Mouse (Mus musculus) intestine, embryonic 16.5 days (tissue): ENCODE measurements at regions not wholly inside any gene's neighbourhood (a gene's known extent, or its start where the extent isn't known, plus 50 kb on each side); places are given as distances from the start of the nearest gene placed in this dataset.
A peak's percentile ranks its signal among the peaks of the same experiment; 100 is the strongest.

ENCODE experiments used
- ATAC-seq: fragments of 200-750 bp; cut with Nextera tagmentation; 2 replicates; pipeline ENCODE4 v1.8.0; 2017; ENCODE audit warnings: moderate TSS enrichment, moderate library complexity
- H3K27ac ChIP-seq: fragments of 300-500 bp; sonication (generic); 2 replicates; pipeline ENCODE4 v1.5.1; 2014; ENCODE audit warnings: mild to moderate bottlenecking, low read length
- H3K27me3 ChIP-seq: fragments of 300-500 bp; sonication (generic); replicated peaks from 2 replicates; pipeline ENCODE4 v1.6.1; 2014; ENCODE audit warnings: low read length, control low read depth, mixed read lengths; ENCODE audit not compliant: control insufficient read depth, insufficient read depth
- H3K36me3 ChIP-seq: fragments of 300-500 bp; sonication (generic); 2 replicates; pipeline ENCODE4 v1.6.1; 2014; ENCODE audit warnings: low read length, control low read depth; ENCODE audit not compliant: control insufficient read depth, insufficient read depth
- H3K4me1 ChIP-seq: fragments of 300-500 bp; sonication (generic); 2 replicates; pipeline ENCODE4 v1.6.1; 2014; ENCODE audit warnings: low read length, control low read depth, mixed read lengths; ENCODE audit not compliant: control insufficient read depth, insufficient read depth
- H3K4me2 ChIP-seq: fragments of 300-500 bp; sonication (generic); 2 replicates; pipeline ENCODE4 v1.6.1; 2014; ENCODE audit warnings: low read depth, low read length, control low read depth
- H3K4me3 ChIP-seq: fragments of 300-500 bp; sonication (generic); 2 replicates; pipeline ENCODE4 v1.5.1; 2014; ENCODE audit warnings: mild to moderate bottlenecking, low read length
- H3K9ac ChIP-seq: fragments of 300-500 bp; sonication (generic); 2 replicates; pipeline ENCODE4 v1.6.1; 2014; ENCODE audit warnings: low read depth, low read length
- H3K9me3 ChIP-seq: fragments of 300-500 bp; sonication (generic); 2 replicates; pipeline ENCODE4 v1.6.1; 2016; ENCODE audit warnings: low read length, control low read depth; ENCODE audit not compliant: control insufficient read depth
- WGBS: fragments of 180-500 bp; shearing (Covaris S2); extraction: QIAGEN DNeasy Blood & Tissue Kit; methylation state at CpG from one replicate; pipeline ENCODE4 v1.1.7; 2014; 5-methylcytosine and 5-hydroxymethylcytosine counted together

- H3K27ac ChIP-seq: no peak overlapping the region
- peak overlapping the region; percentile 30 for H3K4me3 ChIP-seq
- 36% methylated on average over 11 of the region's 11 CpGs for WGBS
- H3K27me3 ChIP-seq: no peaks in the 10 kb centered on the region
- H3K4me1 ChIP-seq: no peaks in the 10 kb centered on the region
- H3K9me3 ChIP-seq: no peaks in the 10 kb centered on the region
- H3K4me2 ChIP-seq: peak overlapping the region; percentile 53
- peak overlapping the region; percentile 43; the same call in 1 of the 2 replicates for H3K9ac ChIP-seq
- H3K36me3 ChIP-seq: no peaks in the 10 kb centered on the region
- ATAC-seq: no peak
Measured at GRCm38 (mm10) chr3:66410706-66411277, 114.2 kb upstream of the Veph1 start.

GRCm38 (mm10) chr3:66408791-66409190, 112.2 kb upstream of the Veph1 start:
- 82% methylated on average over 7 of the region's 7 CpGs for WGBS

GRCm38 (mm10) chr3:66405645-66406044, 109.0 kb upstream of the Veph1 start:
- H3K4me2 ChIP-seq: no peak overlapping the region
- 72% methylated on average over 4 of the region's 4 CpGs for WGBS
- H3K4me1 ChIP-seq: no peaks in the 10 kb centered on the region
- no peaks in the 10 kb centered on the region for H3K9me3 ChIP-seq
- no peaks in the 10 kb centered on the region for H3K27me3 ChIP-seq
- H3K27ac ChIP-seq: no peak overlapping the region
- no peak for ATAC-seq
- H3K9ac ChIP-seq: no peak overlapping the region
- no peaks in the 10 kb centered on the region for H3K36me3 ChIP-seq
- no peak overlapping the region for H3K4me3 ChIP-seq

More at GRCm38 (mm10) chr3:66408791-66409190, 112.2 kb upstream of the Veph1 start:
- H3K27ac ChIP-seq: no peak overlapping the region
- H3K4me2 ChIP-seq: no peak overlapping the region
- no peak overlapping the region for H3K9ac ChIP-seq
- no peaks in the 10 kb centered on the region for H3K9me3 ChIP-seq
- no peaks in the 10 kb centered on the region for H3K36me3 ChIP-seq
- H3K4me3 ChIP-seq: no peak overlapping the region
- no peaks in the 10 kb centered on the region for H3K4me1 ChIP-seq
- no peaks in the 10 kb centered on the region for H3K27me3 ChIP-seq
- no peak for ATAC-seq

- H3K27ac ChIP-seq: no peak overlapping the region
- WGBS: 97% methylated on average over 2 of the region's 2 CpGs
- H3K4me1 ChIP-seq: no peaks in the 10 kb centered on the region
- no peak overlapping the region for H3K4me3 ChIP-seq
- H3K9ac ChIP-seq: no peak overlapping the region
- no peaks in the 10 kb centered on the region for H3K27me3 ChIP-seq
- H3K9me3 ChIP-seq: no peaks in the 10 kb centered on the region
- ATAC-seq: no peak
- no peak overlapping the region for H3K4me2 ChIP-seq
- H3K36me3 ChIP-seq: no peaks in the 10 kb centered on the region
Measured at GRCm38 (mm10) chr3:66403707-66404106, 107.1 kb upstream of the Veph1 start.

- Histone ChIP-seq H3K27me3 (no peaks in the 10 kb centered on the region), H3K27ac (no peak overlapping the region), H3K9me3 (no peaks in the 10 kb centered on the region), H3K36me3 (no peaks in the 10 kb centered on the region), H3K4me3 (no peak overlapping the region), H3K4me2 (no peak overlapping the region), H3K4me1 (no peaks in the 10 kb centered on the region), H3K9ac (no peak overlapping the region)
- WGBS: 32% methylated on average over 16 of the region's 16 CpGs
- no peak for ATAC-seq
Measured at GRCm38 (mm10) chr3:66400791-66401568, 104.3 kb upstream of the Veph1 start.

- Histone ChIP-seq H3K4me3 (no peak overlapping the region), H3K9ac (no peak overlapping the region), H3K27me3 (no peaks in the 10 kb centered on the region), H3K4me2 (no peak overlapping the region), H3K36me3 (no peaks in the 10 kb centered on the region), H3K9me3 (no peaks in the 10 kb centered on the region), H3K4me1 (no peaks in the 10 kb centered on the region), H3K27ac (no peak overlapping the region)
- ATAC-seq: no peak
- WGBS: 66% methylated on average over 12 of the region's 12 CpGs
Measured at GRCm38 (mm10) chr3:66398214-66399150, 101.8 kb upstream of the Veph1 start.

GRCm38 (mm10) chr3:66375088-66375910, 78.7 kb upstream of the Veph1 start:
- H3K27ac ChIP-seq: no peak overlapping the region
- no peaks in the 10 kb centered on the region for H3K9me3 ChIP-seq
- H3K27me3 ChIP-seq: no peaks in the 10 kb centered on the region
- no peaks in the 10 kb centered on the region for H3K4me1 ChIP-seq
- H3K9ac ChIP-seq: no peak overlapping the region
- no peak overlapping the region for H3K4me2 ChIP-seq
- WGBS: 70% methylated on average over 14 of the region's 14 CpGs
- ATAC-seq: no peak
- H3K36me3 ChIP-seq: no peaks in the 10 kb centered on the region
- H3K4me3 ChIP-seq: no peak overlapping the region

- no peaks in the 10 kb centered on the region for H3K36me3 ChIP-seq
- H3K27ac ChIP-seq: no peak overlapping the region
- H3K4me2 ChIP-seq: no peak overlapping the region
- no peak overlapping the region for H3K9ac ChIP-seq
- H3K4me3 ChIP-seq: no peak overlapping the region
- 86% methylated on average over 4 of the region's 4 CpGs for WGBS
- H3K4me1 ChIP-seq: no peaks in the 10 kb centered on the region
- no peak for ATAC-seq
- H3K27me3 ChIP-seq: no peaks in the 10 kb centered on the region
- no peaks in the 10 kb centered on the region for H3K9me3 ChIP-seq
Measured at GRCm38 (mm10) chr3:66374603-66375002, 78.0 kb upstream of the Veph1 start.
